Mouse (Mus musculus): ENCODE results near the gene Mef2a. TPM values are rescaled to one million over a fixed set of nuclear protein-coding genes. Genes with fewer than 3 reads are reported as not detected.

Mef2a gene
- total RNA-seq, 1 experiment, result 14.3 TPM

GRCm38 (mm10) chr7:67234797-67235196, 137.9 kb downstream of the Mef2a start:
- no peaks in the 10 kb centered on the region for H3K4me1 ChIP-seq (ENCODE audit: control insufficient read depth in 2 of 2, insufficient read depth in 2 of 2, low read length in 2 of 2, poor library complexity in 1 of 2)
- H3K36me3 ChIP-seq (ENCODE audit: control insufficient read depth, insufficient read depth, low read length, poor library complexity, severe bottlenecking), result peaks cover 3% of the 10 kb centered on the region
- no peaks in the 10 kb centered on the region for H3K9me3 ChIP-seq (ENCODE audit: control insufficient read depth, insufficient read depth, low read depth, low read length)
- DNase-seq (ENCODE audit: low read depth, low spot score), result no peak
- no peak for TF ChIP-seq ZC3H11A (IDR thresholded peaks at IDR 0.05; ENCODE audit: borderline replicate concordance, low read depth, low read length)
- TF ChIP-seq MAFK (IDR thresholded peaks at IDR 0.05; ENCODE audit: insufficient read depth, low read depth, low read length), result no peak
- no peak for TF ChIP-seq HCFC1 (IDR thresholded peaks at IDR 0.05; ENCODE audit: borderline replicate concordance, insufficient read depth, low read length)
- TF ChIP-seq ZNF384 (IDR thresholded peaks at IDR 0.05; ENCODE audit: low read depth, low read length), result no peak
- TF ChIP-seq CHD2 (IDR thresholded peaks at IDR 0.05; ENCODE audit: low read depth, low read length), result no peak
- in situ Hi-C loops (cut with MboI; ENCODE audit: low sequenced_read_pairs in 2 of 2, unreplicated experiment in 2 of 2), result no loop called here
- H3K27ac ChIP-seq (ENCODE audit: insufficient read depth, low read depth, low read length, poor library complexity, severe bottlenecking), result no peak overlapping the region
- no peak overlapping the region for H3K4me3 ChIP-seq (ENCODE audit: insufficient read depth in 1 of 2, low read depth in 1 of 2, low read length in 2 of 2, poor library complexity in 1 of 2, severe bottlenecking in 1 of 2)
- H3K9ac ChIP-seq (ENCODE audit: insufficient read depth, low read depth, low read length, poor library complexity, severe bottlenecking), result no peak overlapping the region

DNA sequence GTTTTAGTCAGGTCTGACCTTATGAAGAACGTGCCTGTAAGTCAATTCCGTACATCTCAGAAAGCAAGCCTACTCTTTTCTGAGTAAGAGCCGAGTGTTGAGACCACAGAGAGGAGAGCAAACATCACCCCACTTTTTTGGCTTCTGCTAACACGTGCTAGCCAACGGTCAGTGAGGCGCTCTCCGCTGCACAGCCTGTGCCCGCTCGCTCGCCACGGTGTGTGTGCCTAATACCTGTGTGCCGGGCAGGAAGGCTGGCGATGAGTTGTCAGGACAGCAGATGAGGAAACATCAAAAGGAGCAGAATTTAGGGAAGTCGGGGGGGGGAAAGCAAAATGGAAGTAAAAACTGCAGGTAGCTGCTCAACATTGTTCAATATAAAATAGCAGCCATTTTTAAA, 140.2 kb downstream of the Mef2a start:
- Histone ChIP-seq H3K27ac (ENCODE audit: insufficient read depth, low read depth, low read length, poor library complexity, severe bottlenecking) (no peak overlapping the region), H3K4me3 (ENCODE audit: insufficient read depth in 1 of 2, low read depth in 1 of 2, low read length in 2 of 2, poor library complexity in 1 of 2, severe bottlenecking in 1 of 2) (no peak overlapping the region), H3K4me1 (ENCODE audit: control insufficient read depth in 2 of 2, insufficient read depth in 2 of 2, low read length in 2 of 2, poor library complexity in 1 of 2) (no peaks in the 10 kb centered on the region), H3K36me3 (ENCODE audit: control insufficient read depth, insufficient read depth, low read length, poor library complexity, severe bottlenecking) (peaks cover 3% of the 10 kb centered on the region), H3K9me3 (ENCODE audit: control insufficient read depth, insufficient read depth, low read depth, low read length) (no peaks in the 10 kb centered on the region), H3K9ac (ENCODE audit: insufficient read depth, low read depth, low read length, poor library complexity, severe bottlenecking) (no peak overlapping the region)
- in situ Hi-C loops (cut with MboI; ENCODE audit: low sequenced_read_pairs in 2 of 2, unreplicated experiment in 2 of 2), result no loop called here
- DNase-seq (ENCODE audit: low read depth, low spot score), result no peak
- TF ChIP-seq ZNF384 (IDR thresholded peaks at IDR 0.05; ENCODE audit: low read depth, low read length), result no peak
- no peak for TF ChIP-seq CHD2 (IDR thresholded peaks at IDR 0.05; ENCODE audit: low read depth, low read length)
- no peak for TF ChIP-seq MAFK (IDR thresholded peaks at IDR 0.05; ENCODE audit: insufficient read depth, low read depth, low read length)
- TF ChIP-seq HCFC1 (IDR thresholded peaks at IDR 0.05; ENCODE audit: borderline replicate concordance, insufficient read depth, low read length), result no peak
- no peak for TF ChIP-seq ZC3H11A (IDR thresholded peaks at IDR 0.05; ENCODE audit: borderline replicate concordance, low read depth, low read length)

- DNase-seq (ENCODE audit: low read depth, low spot score), result no peak
- Histone ChIP-seq H3K9ac (ENCODE audit: insufficient read depth, low read depth, low read length, poor library complexity, severe bottlenecking) (no peak overlapping the region), H3K36me3 (ENCODE audit: control insufficient read depth, insufficient read depth, low read length, poor library complexity, severe bottlenecking) (peaks cover 3% of the 10 kb centered on the region), H3K27ac (ENCODE audit: insufficient read depth, low read depth, low read length, poor library complexity, severe bottlenecking) (no peak overlapping the region), H3K9me3 (ENCODE audit: control insufficient read depth, insufficient read depth, low read depth, low read length) (no peaks in the 10 kb centered on the region), H3K4me1 (ENCODE audit: control insufficient read depth in 2 of 2, insufficient read depth in 2 of 2, low read length in 2 of 2, poor library complexity in 1 of 2) (no peaks in the 10 kb centered on the region), H3K4me3 (ENCODE audit: insufficient read depth in 1 of 2, low read depth in 1 of 2, low read length in 2 of 2, poor library complexity in 1 of 2, severe bottlenecking in 1 of 2) (no peak overlapping the region)
- in situ Hi-C loops (cut with MboI; ENCODE audit: low sequenced_read_pairs in 2 of 2, unreplicated experiment in 2 of 2), result no loop called here
- no peak for TF ChIP-seq MAFK (IDR thresholded peaks at IDR 0.05; ENCODE audit: insufficient read depth, low read depth, low read length)
- TF ChIP-seq CHD2 (IDR thresholded peaks at IDR 0.05; ENCODE audit: low read depth, low read length), result no peak
Observed at GRCm38 (mm10) chr7:67230640-67231140, 142.0 kb downstream of the Mef2a start.

- Histone ChIP-seq H3K9ac (ENCODE audit: insufficient read depth, low read depth, low read length, poor library complexity, severe bottlenecking) (no peak overlapping the region), H3K4me1 (ENCODE audit: control insufficient read depth in 2 of 2, insufficient read depth in 2 of 2, low read length in 2 of 2, poor library complexity in 1 of 2) (no peaks in the 10 kb centered on the region), H3K4me3 (ENCODE audit: insufficient read depth in 1 of 2, low read depth in 1 of 2, low read length in 2 of 2, poor library complexity in 1 of 2, severe bottlenecking in 1 of 2) (no peak overlapping the region), H3K9me3 (ENCODE audit: control insufficient read depth, insufficient read depth, low read depth, low read length) (no peaks in the 10 kb centered on the region), H3K36me3 (ENCODE audit: control insufficient read depth, insufficient read depth, low read length, poor library complexity, severe bottlenecking) (peaks cover 3% of the 10 kb centered on the region), H3K27ac (ENCODE audit: insufficient read depth, low read depth, low read length, poor library complexity, severe bottlenecking) (no peak overlapping the region)
- no peak for DNase-seq (ENCODE audit: low read depth, low spot score)
- in situ Hi-C loops (cut with MboI; ENCODE audit: low sequenced_read_pairs in 2 of 2, unreplicated experiment in 2 of 2), result no loop called here
- TF ChIP-seq ZNF384 (IDR thresholded peaks at IDR 0.05; ENCODE audit: low read depth, low read length) (no peak), ZC3H11A (IDR thresholded peaks at IDR 0.05; ENCODE audit: borderline replicate concordance, low read depth, low read length) (no peak), MAFK (IDR thresholded peaks at IDR 0.05; ENCODE audit: insufficient read depth, low read depth, low read length) (no peak), HCFC1 (IDR thresholded peaks at IDR 0.05; ENCODE audit: borderline replicate concordance, insufficient read depth, low read length) (no peak), CHD2 (IDR thresholded peaks at IDR 0.05; ENCODE audit: low read depth, low read length) (no peak)
Observed at GRCm38 (mm10) chr7:67230221-67230620, 142.4 kb downstream of the Mef2a start.

DNA sequence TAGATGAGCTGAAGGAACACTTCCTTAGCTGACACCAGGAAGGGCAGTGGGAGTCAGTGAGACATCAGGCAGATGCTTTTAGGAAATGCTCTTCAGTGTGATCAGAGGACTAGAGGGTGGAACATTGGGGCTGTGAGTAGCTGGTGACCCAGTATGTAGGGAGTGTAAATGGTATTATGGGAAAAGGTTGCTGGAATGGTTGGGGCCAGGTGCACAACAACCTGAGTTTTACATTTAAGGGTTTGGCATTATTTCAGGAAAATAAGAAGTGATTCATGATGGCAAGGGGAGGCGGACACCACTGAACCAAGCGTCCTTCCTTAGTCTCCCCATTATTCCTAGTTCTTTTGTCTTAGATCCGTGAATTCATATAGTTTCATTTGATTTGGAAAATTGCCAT, 143.0 kb downstream of the Mef2a start:
- Histone ChIP-seq H3K4me1 (ENCODE audit: control insufficient read depth in 2 of 2, insufficient read depth in 2 of 2, low read length in 2 of 2, poor library complexity in 1 of 2) (no peaks in the 10 kb centered on the region), H3K9me3 (ENCODE audit: control insufficient read depth, insufficient read depth, low read depth, low read length) (no peaks in the 10 kb centered on the region), H3K36me3 (ENCODE audit: control insufficient read depth, insufficient read depth, low read length, poor library complexity, severe bottlenecking) (peaks cover under 1% of the 10 kb centered on the region), H3K9ac (ENCODE audit: insufficient read depth, low read depth, low read length, poor library complexity, severe bottlenecking) (no peak overlapping the region), H3K4me3 (ENCODE audit: insufficient read depth in 1 of 2, low read depth in 1 of 2, low read length in 2 of 2, poor library complexity in 1 of 2, severe bottlenecking in 1 of 2) (no peak overlapping the region), H3K27ac (ENCODE audit: insufficient read depth, low read depth, low read length, poor library complexity, severe bottlenecking) (no peak overlapping the region)
- DNase-seq (ENCODE audit: low read depth, low spot score), result no peak
- TF ChIP-seq ZNF384 (IDR thresholded peaks at IDR 0.05; ENCODE audit: low read depth, low read length), result no peak
- in situ Hi-C loops (cut with MboI; ENCODE audit: low sequenced_read_pairs in 2 of 2, unreplicated experiment in 2 of 2), result no loop called here
